Mouse (Mus musculus) spleen, postnatal 4 days (tissue): ENCODE measurements around the gene Tax1bp3.

ENCODE experiments used
- DNase-seq, 2 experiments: peaks; one replicate each; pipeline ENCODE4 v3.0.0; 2022; ENCODE audit warnings: low spot score in 2 of 2

The Tax1bp3 gene

GRCm38 (mm10) chr11:73175612-73176011, 1.3 kb upstream of the Tax1bp3 start:
- DNase-seq = no peak

GRCm38 (mm10) chr11:73176186-73176585, 697 bp upstream of the Tax1bp3 start:
- DNase-seq = no peak

GRCm38 (mm10) chr11:73177509-73177875, 609 bp downstream of the Tax1bp3 start:
- peak; percentile 56 to 77 for DNase-seq

GRCm38 (mm10) chr11:73177895-73178294, 1.0 kb downstream of the Tax1bp3 start:
- no peak for DNase-seq

- no peak for DNase-seq
These were observed 9.2 kb downstream of the Tax1bp3 start for GRCm38 (mm10) chr11:73185872-73186615.

- no peak for DNase-seq
These were observed 10.3 kb downstream of the Tax1bp3 start for GRCm38 (mm10) chr11:73187231-73187630.

GRCm38 (mm10) chr11:73193047-73193446, 16.2 kb downstream of the Tax1bp3 start:
- no peak for DNase-seq

- no peak for DNase-seq
These were observed 17.6 kb downstream of the Tax1bp3 start for GRCm38 (mm10) chr11:73194444-73194843.

GRCm38 (mm10) chr11:73198190-73198589, 21.3 kb downstream of the Tax1bp3 start:
- no peak for DNase-seq

- peak in 1 of 2 experiments; percentile 77 for DNase-seq
These were observed 21.8 kb downstream of the Tax1bp3 start, which contains the start of gene Ctns for GRCm38 (mm10) chr11:73198603-73199229. Gene Ctns, minus strand, starts transcription at chr11:73199042.

- DNase-seq = peak; percentile 94 to 96
These were observed 22.4 kb downstream of the Tax1bp3 start, which contains the start of gene Shpk for GRCm38 (mm10) chr11:73199230-73199712. Gene Shpk, plus strand, starts transcription at chr11:73199460.

GRCm38 (mm10) chr11:73199879-73200278, 23.0 kb downstream of the Tax1bp3 start:
- peak in 1 of 2 experiments; percentile 26 for DNase-seq

GRCm38 (mm10) chr11:73201021-73201420, 24.1 kb downstream of the Tax1bp3 start:
- DNase-seq = no peak

- DNase-seq = no peak
These were observed 24.7 kb downstream of the Tax1bp3 start for GRCm38 (mm10) chr11:73201597-73201996.

GRCm38 (mm10) chr11:73203895-73204294, 27.0 kb downstream of the Tax1bp3 start:
- no peak for DNase-seq

GRCm38 (mm10) chr11:73205194-73205593, 28.3 kb downstream of the Tax1bp3 start:
- no peak for DNase-seq

GRCm38 (mm10) chr11:73207621-73208020, 30.7 kb downstream of the Tax1bp3 start:
- DNase-seq = no peak

- DNase-seq = no peak
These were observed 37.1 kb downstream of the Tax1bp3 start for GRCm38 (mm10) chr11:73213956-73214355.

GRCm38 (mm10) chr11:73219671-73220070, 42.8 kb downstream of the Tax1bp3 start:
- no peak for DNase-seq

- no peak for DNase-seq
These were observed 43.8 kb downstream of the Tax1bp3 start for GRCm38 (mm10) chr11:73220651-73221050.

- DNase-seq = no peak
These were observed 46.0 kb downstream of the Tax1bp3 start for GRCm38 (mm10) chr11:73222846-73223245.

GRCm38 (mm10) chr11:73223966-73224365, 47.1 kb downstream of the Tax1bp3 start:
- DNase-seq = no peak

GRCm38 (mm10) chr11:73225856-73226255, 49.0 kb downstream of the Tax1bp3 start:
- no peak for DNase-seq
